Mouse (Mus musculus): ENCODE results near the gene Sox6. TPM values are rescaled to one million over a fixed set of nuclear protein-coding genes. Genes with fewer than 3 reads are reported as not detected.
A peak's percentile ranks its signal among the peaks of the same experiment; 100 is the strongest.

Sox6 gene
- total and polyA plus RNA-seq, 2 experiments from 2014 or later, result 30.8 to 47.6 TPM

DNA sequence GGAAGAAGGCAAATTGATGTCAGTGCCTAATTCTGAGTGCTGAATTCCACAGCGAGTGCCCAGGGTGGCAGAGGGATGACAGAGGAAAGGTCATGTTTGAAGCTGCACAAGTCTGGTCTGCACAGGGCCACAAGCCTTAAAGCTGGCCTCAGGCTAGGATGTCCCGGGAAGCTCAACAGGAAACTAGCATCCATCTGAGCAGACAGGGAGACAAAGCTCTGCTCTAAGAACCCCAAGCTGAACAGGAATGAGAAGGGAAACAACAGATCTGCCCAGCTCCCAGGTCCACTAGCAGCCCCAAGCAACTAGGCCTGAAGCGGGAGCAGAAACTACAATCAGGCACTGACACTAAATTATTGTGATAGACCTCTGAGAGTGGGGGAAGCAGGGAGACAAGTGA lies 8.6 kb downstream of the Sox6 start:
- ATAC-seq (ENCODE audit: low FRiP score) (no peak), DNase-seq (ENCODE audit: low spot score) (no peak)
- no peak overlapping the region for H3K27ac ChIP-seq (ENCODE audit: low read depth, low read length)
- H3K27me3 ChIP-seq (ENCODE audit: insufficient read depth, low read length), result peaks cover 16% of the 10 kb centered on the region
- 43% methylated on average over 3 of the region's 3 CpGs for WGBS
- H3K4me2 ChIP-seq (ENCODE audit: low read depth, low read length, poor library complexity, severe bottlenecking), result peak overlapping the region; percentile 99
- no peak for TF ChIP-seq CTCF (IDR thresholded peaks at IDR 0.05)
- no peak overlapping the region for H3K4me3 ChIP-seq (ENCODE audit: low read depth, low read length)
- H3K9ac ChIP-seq (replicated peaks; ENCODE audit: low read length, poor library complexity, severe bottlenecking), result no peak overlapping the region
- H3K4me1 ChIP-seq (ENCODE audit: insufficient read depth, low read length), result peaks cover 11% of the 10 kb centered on the region
- no peaks in the 10 kb centered on the region for H3K36me3 ChIP-seq (ENCODE audit: insufficient read depth, low read length)
- no peaks in the 10 kb centered on the region for H3K9me3 ChIP-seq (ENCODE audit: low read length)

DNA sequence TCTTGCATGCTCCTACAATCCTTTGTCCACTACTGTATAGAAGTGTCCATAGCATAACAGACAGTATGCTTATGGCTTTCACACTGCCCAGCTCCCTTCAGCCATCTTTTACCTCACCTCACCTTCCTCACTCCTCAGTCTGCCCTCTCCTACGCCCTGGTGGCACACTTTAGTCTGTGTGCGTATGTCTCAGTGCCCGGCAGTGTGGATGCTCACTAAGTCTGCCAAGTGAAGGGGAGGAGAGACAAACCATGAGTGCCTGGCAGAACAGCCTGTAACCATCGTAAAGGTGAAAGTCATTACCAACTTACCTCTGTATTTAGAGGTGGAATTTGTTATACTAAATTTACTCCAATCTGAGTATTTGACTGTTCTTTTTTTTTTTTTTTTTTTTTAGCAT lies 35.9 kb downstream of the Sox6 start:
- Histone ChIP-seq H3K27me3 (ENCODE audit: insufficient read depth, low read length) (no peaks in the 10 kb centered on the region), H3K9ac (replicated peaks; ENCODE audit: low read length, poor library complexity, severe bottlenecking) (no peak overlapping the region), H3K27ac (ENCODE audit: low read depth, low read length) (no peak overlapping the region), H3K36me3 (ENCODE audit: insufficient read depth, low read length) (no peaks in the 10 kb centered on the region), H3K4me1 (ENCODE audit: insufficient read depth, low read length) (no peaks in the 10 kb centered on the region), H3K4me2 (ENCODE audit: low read depth, low read length, poor library complexity, severe bottlenecking) (no peak overlapping the region), H3K9me3 (ENCODE audit: low read length) (no peaks in the 10 kb centered on the region), H3K4me3 (ENCODE audit: low read depth, low read length) (no peak overlapping the region)
- 92% methylated on average over 4 of the region's 4 CpGs for WGBS
- TF ChIP-seq CTCF (IDR thresholded peaks at IDR 0.05), result no peak
- ATAC-seq (ENCODE audit: low FRiP score) (no peak), DNase-seq (ENCODE audit: low spot score) (no peak)

DNA sequence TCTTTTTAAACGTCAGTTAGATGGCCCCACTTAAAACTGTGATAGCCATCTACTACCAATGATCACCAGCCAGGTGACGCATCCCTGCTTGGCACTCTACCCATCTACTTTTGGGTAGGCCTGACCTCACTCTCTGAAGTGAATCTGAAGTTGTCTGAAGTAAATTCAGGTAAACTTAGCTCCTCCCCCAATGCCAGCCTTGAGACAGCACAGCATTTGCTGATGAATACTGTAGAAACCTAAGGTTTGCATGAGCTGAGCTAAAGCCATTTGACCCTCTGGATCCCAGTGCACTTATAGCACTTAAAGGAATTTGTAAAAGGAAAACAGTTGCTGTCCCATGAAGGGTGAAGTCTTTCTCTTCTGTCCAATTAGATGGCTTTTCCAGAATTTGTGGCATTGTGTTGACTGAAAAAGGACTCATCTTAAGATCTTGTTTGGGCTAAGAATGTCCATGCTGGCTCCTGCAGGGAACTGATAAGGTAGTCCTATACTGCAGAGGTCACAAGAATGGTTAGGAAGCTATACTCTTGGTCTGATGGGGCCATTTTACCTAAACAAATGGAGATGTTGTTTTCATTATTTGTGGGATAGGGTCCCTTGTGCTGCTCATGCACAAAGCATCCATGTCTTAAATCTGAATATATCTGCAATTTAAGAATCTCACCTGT lies 50.4 kb downstream of the Sox6 start:
- Histone ChIP-seq H3K9me3 (ENCODE audit: low read length) (no peaks in the 10 kb centered on the region), H3K9ac (replicated peaks; ENCODE audit: low read length, poor library complexity, severe bottlenecking) (no peak overlapping the region), H3K4me3 (ENCODE audit: low read depth, low read length) (no peak overlapping the region), H3K27me3 (ENCODE audit: insufficient read depth, low read length) (no peaks in the 10 kb centered on the region), H3K4me1 (ENCODE audit: insufficient read depth, low read length) (no peaks in the 10 kb centered on the region), H3K4me2 (ENCODE audit: low read depth, low read length, poor library complexity, severe bottlenecking) (no peak overlapping the region), H3K36me3 (ENCODE audit: insufficient read depth, low read length) (no peaks in the 10 kb centered on the region), H3K27ac (ENCODE audit: low read depth, low read length) (no peak overlapping the region)
- ATAC-seq (ENCODE audit: low FRiP score) (no peak), DNase-seq (ENCODE audit: low spot score) (no peak)
- no peak for TF ChIP-seq CTCF (IDR thresholded peaks at IDR 0.05)
- WGBS, result 92% methylated on average over 2 of the region's 2 CpGs

DNA sequence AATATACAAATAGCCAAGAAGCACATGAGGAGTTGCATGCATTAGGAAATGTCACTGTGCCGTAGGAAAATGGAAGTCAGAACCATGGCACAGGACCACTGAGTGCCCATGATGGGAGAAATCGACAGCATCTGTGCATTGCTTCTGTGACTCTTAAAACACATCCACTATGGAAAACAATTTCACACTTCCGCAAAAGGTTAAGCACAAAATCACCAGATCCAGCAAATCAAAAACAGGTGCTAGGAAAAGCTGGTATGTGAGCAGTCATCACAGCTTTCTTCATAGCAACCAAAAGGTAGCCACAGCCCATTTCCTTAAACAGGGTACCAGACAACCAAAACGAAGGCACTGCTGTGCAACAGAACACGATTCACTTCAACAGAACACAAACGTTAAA lies 52.9 kb downstream of the Sox6 start:
- H3K4me2 ChIP-seq (ENCODE audit: low read depth, low read length, poor library complexity, severe bottlenecking), result no peak overlapping the region
- no peak overlapping the region for H3K9ac ChIP-seq (replicated peaks; ENCODE audit: low read length, poor library complexity, severe bottlenecking)
- H3K27me3 ChIP-seq (ENCODE audit: insufficient read depth, low read length), result no peaks in the 10 kb centered on the region
- no peaks in the 10 kb centered on the region for H3K9me3 ChIP-seq (ENCODE audit: low read length)
- TF ChIP-seq CTCF (IDR thresholded peaks at IDR 0.05), result no peak
- no peak overlapping the region for H3K27ac ChIP-seq (ENCODE audit: low read depth, low read length)
- no peak for ATAC-seq (ENCODE audit: low FRiP score)
- H3K36me3 ChIP-seq (ENCODE audit: insufficient read depth, low read length), result no peaks in the 10 kb centered on the region
- no peaks in the 10 kb centered on the region for H3K4me1 ChIP-seq (ENCODE audit: insufficient read depth, low read length)
- H3K4me3 ChIP-seq (ENCODE audit: low read depth, low read length), result no peak overlapping the region
- DNase-seq (ENCODE audit: low spot score), result no peak
- 85% methylated on average over 6 of the region's 6 CpGs for WGBS

DNA sequence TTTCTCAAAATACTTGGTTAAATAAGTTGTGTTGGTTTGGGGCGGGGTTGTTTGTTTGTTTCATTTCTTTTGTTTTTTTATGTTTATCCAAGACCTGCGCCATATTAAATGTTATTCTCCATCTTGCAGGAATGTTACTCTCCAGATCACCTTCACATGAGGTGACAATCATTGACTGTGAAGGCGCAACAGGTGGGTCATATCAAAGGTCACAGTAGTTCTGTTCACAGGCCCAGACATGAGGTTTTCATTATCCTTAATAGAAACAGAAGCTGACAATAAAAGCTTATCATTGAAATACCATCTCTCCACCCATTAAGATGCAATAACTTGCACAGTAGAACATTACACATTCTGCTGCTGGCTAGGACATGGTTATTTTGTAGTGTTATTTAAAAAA lies 54.5 kb downstream of the Sox6 start:
- H3K27ac ChIP-seq (ENCODE audit: low read depth, low read length), result no peak overlapping the region
- no peaks in the 10 kb centered on the region for H3K36me3 ChIP-seq (ENCODE audit: insufficient read depth, low read length)
- 98% methylated on average over 3 of the region's 3 CpGs for whole genome bisulfite sequencing
- no peaks in the 10 kb centered on the region for H3K9me3 ChIP-seq (ENCODE audit: low read length)
- H3K4me1 ChIP-seq (ENCODE audit: insufficient read depth, low read length), result no peaks in the 10 kb centered on the region
- H3K9ac ChIP-seq (replicated peaks; ENCODE audit: low read length, poor library complexity, severe bottlenecking), result no peak overlapping the region
- no peaks in the 10 kb centered on the region for H3K27me3 ChIP-seq (ENCODE audit: insufficient read depth, low read length)
- DNase-seq (ENCODE audit: low spot score) (no peak), ATAC-seq (ENCODE audit: low FRiP score) (no peak)
- H3K4me3 ChIP-seq (ENCODE audit: low read depth, low read length), result no peak overlapping the region
- no peak for TF ChIP-seq CTCF (IDR thresholded peaks at IDR 0.05)
- no peak overlapping the region for H3K4me2 ChIP-seq (ENCODE audit: low read depth, low read length, poor library complexity, severe bottlenecking)

DNA sequence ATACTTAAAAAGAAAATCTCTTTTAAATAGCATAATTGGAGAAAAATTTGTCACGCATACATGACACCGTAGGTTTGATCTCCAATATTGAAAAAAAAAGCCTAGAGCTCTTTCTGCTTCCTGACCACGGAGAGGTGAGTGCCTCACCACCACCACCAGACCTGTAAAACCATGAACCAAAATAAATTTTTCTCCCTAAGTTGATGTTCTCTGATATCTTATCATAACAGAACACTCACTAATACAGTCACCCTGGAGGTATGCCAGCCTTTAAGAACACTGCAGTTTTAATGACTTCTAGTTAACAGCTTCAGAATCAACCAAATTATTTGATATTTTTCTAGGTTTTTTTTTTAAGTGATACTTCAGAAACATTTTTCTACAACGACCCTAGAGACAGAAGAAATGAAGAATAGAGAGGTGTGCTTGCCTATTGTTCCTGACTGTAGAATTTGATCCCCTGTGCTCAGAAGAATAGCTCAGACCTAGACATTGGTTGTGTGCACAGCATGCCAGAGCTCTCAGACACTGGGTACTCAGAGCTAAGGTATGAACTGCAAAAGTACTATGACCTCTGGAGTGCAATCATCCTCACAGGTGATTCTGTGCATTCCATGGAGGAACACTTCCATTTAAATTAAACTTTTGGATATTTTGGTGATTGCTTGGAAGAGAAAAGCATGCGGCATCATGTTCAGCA lies 58.6 kb downstream of the Sox6 start:
- Histone ChIP-seq H3K4me2 (ENCODE audit: low read depth, low read length, poor library complexity, severe bottlenecking) (no peak overlapping the region), H3K9ac (replicated peaks; ENCODE audit: low read length, poor library complexity, severe bottlenecking) (no peak overlapping the region), H3K36me3 (ENCODE audit: insufficient read depth, low read length) (no peaks in the 10 kb centered on the region), H3K4me1 (ENCODE audit: insufficient read depth, low read length) (no peaks in the 10 kb centered on the region), H3K27ac (ENCODE audit: low read depth, low read length) (no peak overlapping the region), H3K9me3 (ENCODE audit: low read length) (no peaks in the 10 kb centered on the region), H3K27me3 (ENCODE audit: insufficient read depth, low read length) (no peaks in the 10 kb centered on the region), H3K4me3 (ENCODE audit: low read depth, low read length) (no peak overlapping the region)
- TF ChIP-seq CTCF (IDR thresholded peaks at IDR 0.05), result no peak
- ATAC-seq (ENCODE audit: low FRiP score) (no peak), DNase-seq (ENCODE audit: low spot score) (no peak)
- 78% methylated on average over 5 of the region's 5 CpGs for WGBS
